9 mouse cellular contexts compared by ENCODE assay signal in genomic region chr19:29683844-29684540, GRCm38 (mm10). TPM values are rescaled to one million over a fixed set of nuclear protein-coding genes. Genes with fewer than 3 reads are reported as not detected.
A peak's percentile ranks its signal among the peaks of the same experiment; 100 is the strongest.
DNase-seq lines count a peak whose midpoint lies in the region; ATAC-seq and TF ChIP-seq lines count a peak whose summit lies in the region.
"Had no signal": no experiment of that assay in that cellular context is flagged by ENCODE, and none has a peak within 500 bp of the region (broad histone marks: within the 10 kb centered on the region; RNA-seq: fewer than 3 reads in every experiment).

No protein-coding gene starts in this region.

- peak; percentile 63 to 74 for DNase-seq in heart, adult 2 months
- peak; percentile 83 for DNase-seq in hindbrain, embryonic 14.5 days (ENCODE audit: low spot score)
- DNase-seq in left cerebral cortex, adult 2 months (ENCODE audit: extremely low spot score in 1 of 2, low spot score in 2 of 2) = peak; percentile 81 to 85
- DNase-seq in spleen, adult 12 weeks (ENCODE audit: low spot score) = peak; percentile 54

- WGBS in heart, adult 2 months = 46% methylated on average over 16 of the region's 16 CpGs
- WGBS in heart, embryonic 12.5 days = 51% methylated on average over 16 of the region's 16 CpGs
- 53% methylated on average over 16 of the region's 16 CpGs for WGBS in forebrain, embryonic 16.5 days
- WGBS in hindbrain, embryonic 14.5 days = 54% methylated on average over 16 of the region's 16 CpGs
- WGBS in midbrain, embryonic 12.5 days = 51% methylated on average over 16 of the region's 16 CpGs

- TF ChIP-seq POLR2A in heart, adult 2 months (IDR thresholded peaks at IDR 0.05; ENCODE audit: insufficient read depth, low read depth, low read length) = no peak

- H3K4me3 ChIP-seq in heart, adult 2 months = no peak overlapping the region
- H3K4me3 ChIP-seq in heart, embryonic 12.5 days = no peak overlapping the region
- no peak overlapping the region for H3K4me3 ChIP-seq in forebrain, embryonic 16.5 days (replicated peaks; ENCODE audit: low read length)
- H3K4me3 ChIP-seq in hindbrain, embryonic 14.5 days (replicated peaks; ENCODE audit: low read length) = no peak overlapping the region
- peak overlapping the region; percentile 32 for H3K4me3 ChIP-seq in left cerebral cortex, adult 2 months
- no peak overlapping the region for H3K4me3 ChIP-seq in midbrain, embryonic 12.5 days

- H3K9me3 ChIP-seq in heart, embryonic 12.5 days (replicated peaks) = peaks cover 26% of the 10 kb centered on the region
- H3K9me3 ChIP-seq in forebrain, embryonic 16.5 days (ENCODE audit: control insufficient read depth, low read length) = no peaks in the 10 kb centered on the region; the same call in 1 of the 2 replicates
- 0 out of 2 replicates have a peak, but pooled peaks cover 3% of the 10 kb centered on the region for H3K9me3 ChIP-seq in hindbrain, embryonic 14.5 days (ENCODE audit: control insufficient read depth, low read length)
- H3K9me3 ChIP-seq in midbrain, embryonic 12.5 days = peaks cover 5% of the 10 kb centered on the region; the same call in 1 of the 2 replicates

- intact Hi-C loops in heart, adult 2 months (cut with DNase I) = loop anchor here (1.0 to 10.0 kb wide), 3 partner anchors 137 to 521 kb away; no protein-coding TSS in a partner anchor
- intact Hi-C loops in left cerebral cortex, adult 2 months (cut with DNase I) = loop anchor here (2.0 to 5.0 kb wide), 4 partner anchors 137 to 523 kb away; no protein-coding TSS in a partner anchor

- no peaks in the 10 kb centered on the region for H3K36me3 ChIP-seq in heart, adult 2 months (ENCODE audit: control insufficient read depth, insufficient read depth, low read length)
- H3K36me3 ChIP-seq in heart, embryonic 12.5 days = no peaks in the 10 kb centered on the region
- H3K36me3 ChIP-seq in forebrain, embryonic 16.5 days (ENCODE audit: control insufficient read depth, insufficient read depth) = no peaks in the 10 kb centered on the region
- H3K36me3 ChIP-seq in hindbrain, embryonic 14.5 days (replicated peaks; ENCODE audit: control insufficient read depth, insufficient read depth) = no peaks in the 10 kb centered on the region
- H3K36me3 ChIP-seq in midbrain, embryonic 12.5 days = no peaks in the 10 kb centered on the region

- H3K4me2 ChIP-seq in heart, embryonic 12.5 days = no peak overlapping the region
- no peak overlapping the region for H3K4me2 ChIP-seq in forebrain, embryonic 16.5 days (ENCODE audit: low read length)
- H3K4me2 ChIP-seq in hindbrain, embryonic 14.5 days (replicated peaks) = no peak overlapping the region
- H3K4me2 ChIP-seq in midbrain, embryonic 12.5 days (replicated peaks) = no peak overlapping the region

- no peaks in the 10 kb centered on the region for H3K79me2 ChIP-seq in heart, adult 2 months (replicated peaks; ENCODE audit: control insufficient read depth, insufficient read depth, low read length)

- H3K27ac ChIP-seq in heart, adult 2 months = no peak overlapping the region
- H3K27ac ChIP-seq in heart, embryonic 12.5 days (ENCODE audit: poor library complexity, severe bottlenecking) = no peak overlapping the region
- H3K27ac ChIP-seq in forebrain, embryonic 16.5 days (ENCODE audit: low read length) = no peak overlapping the region
- no peak overlapping the region for H3K27ac ChIP-seq in hindbrain, embryonic 14.5 days
- no peak overlapping the region for H3K27ac ChIP-seq in left cerebral cortex, adult 2 months
- H3K27ac ChIP-seq in midbrain, embryonic 12.5 days (replicated peaks) = no peak overlapping the region

- no peak overlapping the region for H3K9ac ChIP-seq in heart, adult 2 months (ENCODE audit: low read depth, low read length)
- H3K9ac ChIP-seq in heart, embryonic 12.5 days = no peak overlapping the region
- no peak overlapping the region for H3K9ac ChIP-seq in forebrain, embryonic 16.5 days (replicated peaks; ENCODE audit: low read depth, low read length)
- no peak overlapping the region for H3K9ac ChIP-seq in hindbrain, embryonic 14.5 days
- no peak overlapping the region for H3K9ac ChIP-seq in midbrain, embryonic 12.5 days (replicated peaks)

- no peaks in the 10 kb centered on the region for H3K27me3 ChIP-seq in heart, adult 2 months (ENCODE audit: control insufficient read depth, insufficient read depth, low read length)
- H3K27me3 ChIP-seq in heart, embryonic 12.5 days (replicated peaks) = peaks cover 27% of the 10 kb centered on the region
- H3K27me3 ChIP-seq in forebrain, embryonic 16.5 days (replicated peaks; ENCODE audit: control insufficient read depth, insufficient read depth, low read length) = no peaks in the 10 kb centered on the region
- H3K27me3 ChIP-seq in hindbrain, embryonic 14.5 days (ENCODE audit: control insufficient read depth, insufficient read depth, low read length) = no peaks in the 10 kb centered on the region
- no peaks in the 10 kb centered on the region for H3K27me3 ChIP-seq in midbrain, embryonic 12.5 days

- peak; percentile 91 for TF ChIP-seq CTCF in heart, adult 2 months (IDR thresholded peaks at IDR 0.05)
- peak; percentile 93 for TF ChIP-seq CTCF in left cerebral cortex, adult 2 months (IDR thresholded peaks at IDR 0.05)

- no peak for TF ChIP-seq EP300 in heart, adult 2 months (IDR thresholded peaks at IDR 0.05; ENCODE audit: insufficient read depth, low read depth, low read length)

- no peak for ATAC-seq in heart, embryonic 12.5 days (ENCODE audit: insufficient number of reproducible peaks, low FRiP score)
- peak; percentile 94 for ATAC-seq in cerebellum, adult (ENCODE audit: insufficient number of reproducible peaks, low FRiP score, low TSS enrichment)
- peak; percentile 79 for ATAC-seq in forebrain, embryonic 16.5 days
- ATAC-seq in hindbrain, embryonic 14.5 days (ENCODE audit: low FRiP score) = peak; percentile 60
- peak; percentile 63 for ATAC-seq in midbrain, embryonic 12.5 days (ENCODE audit: low FRiP score, low read depth)

- no peaks in the 10 kb centered on the region for H3K4me1 ChIP-seq in heart, adult 2 months (ENCODE audit: control insufficient read depth, insufficient read depth, low read length)
- H3K4me1 ChIP-seq in heart, embryonic 12.5 days (replicated peaks) = no peaks in the 10 kb centered on the region
- H3K4me1 ChIP-seq in forebrain, embryonic 16.5 days (replicated peaks; ENCODE audit: control insufficient read depth, insufficient read depth, low read length) = no peaks in the 10 kb centered on the region
- H3K4me1 ChIP-seq in hindbrain, embryonic 14.5 days (replicated peaks; ENCODE audit: control insufficient read depth, insufficient read depth, low read length) = no peaks in the 10 kb centered on the region
- H3K4me1 ChIP-seq in midbrain, embryonic 12.5 days = no peaks in the 10 kb centered on the region

RNA-seq across cellular contexts. Expression of gene Mlana, which starts 13.6 kb away (rescaled TPM):
- 1 to 10 TPM in 1 of 2 experiments, under 1 TPM in 1; 0.59 to 1.4 TPM for total RNA-seq in heart, adult 2 months (2021)
- polyA plus RNA-seq in heart, adult 2 months (2012; rRNA removed) = 3.9 and 4.2 TPM in 2 replicates
- polyA plus RNA-seq in heart, embryonic 12.5 days (2016; fragmentation: Nextera tagmentation; extraction: Ambion mirVana) = 0.57 and 0.70 TPM in 2 replicates
- polyA plus RNA-seq in forebrain, embryonic 16.5 days (2015; fragmentation: Nextera tagmentation; extraction: Ambion mirVana) = not detected in 2 replicates
- polyA plus RNA-seq in hindbrain, embryonic 14.5 days (2014; fragmentation: Nextera tagmentation; extraction: Ambion mirVana) = not detected in 2 replicates
- under 1 TPM; 0.50 to 0.84 TPM for total RNA-seq in left cerebral cortex, adult 2 months (2021)
- not detected in 2 replicates for polyA plus RNA-seq in midbrain, embryonic 12.5 days (2016; fragmentation: Nextera tagmentation; extraction: Ambion mirVana)
- polyA plus RNA-seq: stomach, embryonic 16.5 days had no signal

RNA-seq across cellular contexts. Expression of gene Ermp1, which starts 35.8 kb away (rescaled TPM):
- 10 to 100 TPM in 1 of 2 experiments, 1 to 10 TPM in 1; 8.9 to 10.5 TPM for total RNA-seq in heart, adult 2 months (2021)
- polyA plus RNA-seq in heart, adult 2 months (2012; rRNA removed) = 6.5 and 12.0 TPM in 2 replicates
- polyA plus RNA-seq in heart, embryonic 12.5 days (2016; fragmentation: Nextera tagmentation; extraction: Ambion mirVana) = 9.7 and 10.7 TPM in 2 replicates
- 7.2 and 8.2 TPM in 2 replicates for polyA plus RNA-seq in forebrain, embryonic 16.5 days (2015; fragmentation: Nextera tagmentation; extraction: Ambion mirVana)
- 9.6 and 10.8 TPM in 2 replicates for polyA plus RNA-seq in hindbrain, embryonic 14.5 days (2014; fragmentation: Nextera tagmentation; extraction: Ambion mirVana)
- 10 to 100 TPM; 33.7 to 34.1 TPM for total RNA-seq in left cerebral cortex, adult 2 months (2021)
- polyA plus RNA-seq in midbrain, embryonic 12.5 days (2016; fragmentation: Nextera tagmentation; extraction: Ambion mirVana) = 14.8 and 16.8 TPM in 2 replicates
